In the genomic region with DNA sequence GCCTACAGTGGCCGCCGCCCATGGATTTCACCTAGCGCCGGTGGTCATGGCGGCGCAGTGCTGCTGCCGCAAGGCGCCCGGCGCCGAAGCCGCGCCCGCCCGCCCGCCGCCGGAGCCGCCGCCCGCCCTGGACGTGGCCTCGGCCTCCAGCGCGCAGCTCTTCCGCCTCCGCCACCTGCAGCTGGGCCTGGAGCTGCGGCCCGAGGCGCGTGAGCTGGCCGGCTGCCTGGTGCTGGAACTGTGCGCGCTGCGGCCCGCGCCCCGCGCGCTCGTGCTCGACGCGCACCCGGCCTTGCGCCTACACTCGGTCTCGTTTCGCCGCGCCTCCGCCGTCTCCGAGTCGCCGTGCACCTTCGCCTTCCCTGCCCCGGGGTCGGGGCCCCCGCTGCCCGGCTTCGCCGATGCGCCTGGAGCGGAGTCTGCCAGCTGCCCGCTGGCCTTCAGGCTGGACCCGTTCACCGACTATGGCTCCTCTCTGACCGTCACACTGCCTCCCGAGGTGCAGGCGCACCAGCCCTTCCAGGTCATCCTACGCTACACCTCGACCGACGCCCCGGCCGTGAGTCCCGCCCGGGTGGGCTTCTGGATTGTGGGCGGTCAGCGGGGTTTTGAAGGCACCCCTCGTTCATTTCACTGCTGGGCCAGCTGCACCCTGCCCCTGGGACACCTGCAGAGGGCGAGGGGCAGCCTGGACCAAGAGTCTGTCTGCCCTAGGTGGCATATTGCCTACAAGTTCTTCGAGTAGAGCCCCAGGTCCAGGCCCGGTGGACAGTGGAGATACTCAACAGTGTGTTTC, we compare ENCODE assay signal across 8 mouse cellular contexts. TPM values are rescaled to one million over a fixed set of nuclear protein-coding genes. Genes with fewer than 3 reads are reported as not detected.
DNase-seq lines count a peak whose midpoint lies in the region; ATAC-seq and TF ChIP-seq lines count a peak whose summit lies in the region.

No protein-coding gene starts in this region.

- 0 out of 2 replicates have a peak, but pooled peaks have one; percentile 4 for ATAC-seq in embryonic facial prominence, embryonic 13.5 days (ENCODE audit: insufficient number of reproducible peaks, insufficient read depth, low FRiP score, low TSS enrichment, low read depth)
- ATAC-seq in heart, embryonic 12.5 days (ENCODE audit: insufficient number of reproducible peaks, low FRiP score) = peak; percentile 43; the same call in 1 of the 2 replicates
- ATAC-seq in liver, embryonic 16.5 days (ENCODE audit: low read depth) = peak; percentile 9; the same call in 1 of the 2 replicates
- ATAC-seq in neural tube, embryonic 13.5 days (ENCODE audit: low read depth) = peak; percentile 38

- peak; percentile 35 to 72 for DNase-seq in urinary bladder, adult 18-20 months (ENCODE audit: low spot score in 2 of 2)
- DNase-seq in urinary bladder, postnatal 10 days (ENCODE audit: low spot score) = no peak
- DNase-seq in kidney, postnatal 10 days = peak; percentile 79
- peak; percentile 52 for DNase-seq in thymus, adult 2 months

- H3K4me3 ChIP-seq in embryonic facial prominence, embryonic 13.5 days = peak overlapping the region; percentile 84
- H3K4me3 ChIP-seq in heart, embryonic 12.5 days = peak overlapping the region; percentile 83
- H3K4me3 ChIP-seq in liver, embryonic 16.5 days (ENCODE audit: low read depth, low read length) = peak overlapping the region; percentile 69
- H3K4me3 ChIP-seq in neural tube, embryonic 13.5 days = peak overlapping the region; percentile 88
- peak overlapping the region; percentile 95 for H3K4me3 ChIP-seq in thymus, adult 2 months (ENCODE audit: control insufficient read depth, insufficient read depth, low read length)

- TF ChIP-seq POLR2A in thymus, adult 2 months (IDR thresholded peaks at IDR 0.05; ENCODE audit: control insufficient read depth, extremely low read depth, insufficient read depth, low read length, poor library complexity) = 0 out of 2 replicates have a peak, but pooled peaks have one; percentile 4

- 1% methylated on average over 54 of the region's 85 CpGs for WGBS in embryonic facial prominence, embryonic 13.5 days
- WGBS in heart, embryonic 12.5 days = 4% methylated on average over 74 of the region's 85 CpGs
- 1% methylated on average over 61 of the region's 85 CpGs for whole genome bisulfite sequencing in liver, embryonic 16.5 days (ENCODE audit: insufficient replicate concordance)
- WGBS in neural tube, embryonic 13.5 days = under 1% methylated on average over 76 of the region's 85 CpGs
- WGBS in thymus, adult 2 months = 3% methylated on average over 85 of the region's 85 CpGs

- H3K4me1 ChIP-seq in embryonic facial prominence, embryonic 13.5 days = peaks cover 38% of the 10 kb centered on the region
- H3K4me1 ChIP-seq in heart, embryonic 12.5 days (replicated peaks) = peaks cover 32% of the 10 kb centered on the region
- peaks cover 46% of the 10 kb centered on the region for H3K4me1 ChIP-seq in liver, embryonic 16.5 days (ENCODE audit: control insufficient read depth, low read depth, low read length)
- peaks cover 48% of the 10 kb centered on the region for H3K4me1 ChIP-seq in neural tube, embryonic 13.5 days (replicated peaks)
- peaks cover 37% of the 10 kb centered on the region for H3K4me1 ChIP-seq in thymus, adult 2 months (replicated peaks; ENCODE audit: control insufficient read depth, insufficient read depth, low read length)

- H3K9ac ChIP-seq in embryonic facial prominence, embryonic 13.5 days = peak overlapping the region; percentile 91
- peak overlapping the region; percentile 95 for H3K9ac ChIP-seq in heart, embryonic 12.5 days
- peak overlapping the region; percentile 83 for H3K9ac ChIP-seq in liver, embryonic 16.5 days (ENCODE audit: low read depth, low read length)
- peak overlapping the region; percentile 97 for H3K9ac ChIP-seq in neural tube, embryonic 13.5 days

- H3K4me2 ChIP-seq in embryonic facial prominence, embryonic 13.5 days = peak overlapping the region; percentile 96
- H3K4me2 ChIP-seq in heart, embryonic 12.5 days = peak overlapping the region; percentile 92
- H3K4me2 ChIP-seq in liver, embryonic 16.5 days (ENCODE audit: low read depth, low read length) = peak overlapping the region; percentile 91
- H3K4me2 ChIP-seq in neural tube, embryonic 13.5 days = peak overlapping the region; percentile 98

- H3K36me3 ChIP-seq in embryonic facial prominence, embryonic 13.5 days = peaks cover 27% of the 10 kb centered on the region
- peaks cover 24% of the 10 kb centered on the region for H3K36me3 ChIP-seq in heart, embryonic 12.5 days
- H3K36me3 ChIP-seq in liver, embryonic 16.5 days (ENCODE audit: control insufficient read depth, insufficient read depth) = 0 out of 2 replicates have a peak, but pooled peaks cover 2% of the 10 kb centered on the region
- peaks cover 24% of the 10 kb centered on the region for H3K36me3 ChIP-seq in neural tube, embryonic 13.5 days
- peaks cover 12% of the 10 kb centered on the region for H3K36me3 ChIP-seq in thymus, adult 2 months (ENCODE audit: control insufficient read depth, insufficient read depth, low read length)

- H3K9me3 ChIP-seq in embryonic facial prominence, embryonic 13.5 days = no peaks in the 10 kb centered on the region
- no peaks in the 10 kb centered on the region for H3K9me3 ChIP-seq in heart, embryonic 12.5 days (replicated peaks)
- H3K9me3 ChIP-seq in liver, embryonic 16.5 days (replicated peaks; ENCODE audit: control insufficient read depth, low read length) = no peaks in the 10 kb centered on the region
- no peaks in the 10 kb centered on the region for H3K9me3 ChIP-seq in neural tube, embryonic 13.5 days

- H3K27ac ChIP-seq in embryonic facial prominence, embryonic 13.5 days = peak overlapping the region; percentile 83
- H3K27ac ChIP-seq in heart, embryonic 12.5 days (ENCODE audit: poor library complexity, severe bottlenecking) = peak overlapping the region; percentile 83
- peak overlapping the region; percentile 85 for H3K27ac ChIP-seq in liver, embryonic 16.5 days (ENCODE audit: low read length)
- peak overlapping the region; percentile 96 for H3K27ac ChIP-seq in neural tube, embryonic 13.5 days (replicated peaks)
- H3K27ac ChIP-seq in thymus, adult 2 months (ENCODE audit: control insufficient read depth, insufficient read depth, low read length) = peak overlapping the region; percentile 26

- peaks cover 11% of the 10 kb centered on the region; the same call in 1 of the 2 replicates for H3K27me3 ChIP-seq in embryonic facial prominence, embryonic 13.5 days
- no peaks in the 10 kb centered on the region for H3K27me3 ChIP-seq in heart, embryonic 12.5 days (replicated peaks)
- no peaks in the 10 kb centered on the region for H3K27me3 ChIP-seq in liver, embryonic 16.5 days (ENCODE audit: control insufficient read depth, insufficient read depth, low read depth, low read length)
- peaks cover 3% of the 10 kb centered on the region; the same call in 1 of the 2 replicates for H3K27me3 ChIP-seq in neural tube, embryonic 13.5 days
- H3K27me3 ChIP-seq in thymus, adult 2 months (ENCODE audit: control insufficient read depth, insufficient read depth, low read length) = no peaks in the 10 kb centered on the region

- no peak for TF ChIP-seq CTCF in thymus, adult 2 months (IDR thresholded peaks at IDR 0.05; ENCODE audit: borderline replicate concordance, control insufficient read depth, extremely low read depth, insufficient read depth, low read length, poor library complexity)

RNA-seq across cellular contexts. Expression of a gene that starts 0.5 kb away (rescaled TPM):
- polyA plus RNA-seq in embryonic facial prominence, embryonic 13.5 days (2015; fragmentation: Nextera tagmentation; extraction: Ambion mirVana) = 29.4 and 30.0 TPM in 2 replicates
- polyA plus RNA-seq in heart, embryonic 12.5 days (2016; fragmentation: Nextera tagmentation; extraction: Ambion mirVana) = 37.2 and 38.9 TPM in 2 replicates
- 4.5 and 7.8 TPM in 2 replicates for polyA plus RNA-seq in liver, embryonic 16.5 days (2015; fragmentation: Nextera tagmentation; extraction: Ambion mirVana)
- 30.2 and 38.4 TPM in 2 replicates for polyA plus RNA-seq in neural tube, embryonic 13.5 days (2015; fragmentation: Nextera tagmentation; extraction: Ambion mirVana)
- polyA plus RNA-seq in thymus, adult 2 months (2012; rRNA removed) = 440 and 540 TPM in 2 replicates

RNA-seq across cellular contexts. Expression of a gene that starts 4.3 kb away (rescaled TPM):
- 9.4 and 10.5 TPM in 2 replicates for polyA plus RNA-seq in embryonic facial prominence, embryonic 13.5 days (2015; fragmentation: Nextera tagmentation; extraction: Ambion mirVana)
- 10.3 and 11.0 TPM in 2 replicates for polyA plus RNA-seq in heart, embryonic 12.5 days (2016; fragmentation: Nextera tagmentation; extraction: Ambion mirVana)
- polyA plus RNA-seq in liver, embryonic 16.5 days (2015; fragmentation: Nextera tagmentation; extraction: Ambion mirVana) = 6.5 and 8.1 TPM in 2 replicates
- polyA plus RNA-seq in neural tube, embryonic 13.5 days (2015; fragmentation: Nextera tagmentation; extraction: Ambion mirVana) = 14.0 and 15.5 TPM in 2 replicates
- polyA plus RNA-seq in thymus, adult 2 months (2012; rRNA removed) = 69.4 and 73.5 TPM in 2 replicates

RNA-seq across cellular contexts. Expression of a gene that starts 8.4 kb away (rescaled TPM):
- polyA plus RNA-seq in embryonic facial prominence, embryonic 13.5 days (2015; fragmentation: Nextera tagmentation; extraction: Ambion mirVana) = 0.38 and 0.40 TPM in 2 replicates
- 0.17 and 0.18 TPM in 2 replicates for polyA plus RNA-seq in heart, embryonic 12.5 days (2016; fragmentation: Nextera tagmentation; extraction: Ambion mirVana)
- polyA plus RNA-seq in liver, embryonic 16.5 days (2015; fragmentation: Nextera tagmentation; extraction: Ambion mirVana) = 0.05 TPM in 1 of 2 replicates, not detected in the other
- polyA plus RNA-seq in neural tube, embryonic 13.5 days (2015; fragmentation: Nextera tagmentation; extraction: Ambion mirVana) = 0.70 and 0.74 TPM in 2 replicates
- 3.6 and 5.5 TPM in 2 replicates for polyA plus RNA-seq in thymus, adult 2 months (2012; rRNA removed)

RNA-seq across cellular contexts. Expression of a gene that starts 23.1 kb away (rescaled TPM):
- 34.1 and 36.2 TPM in 2 replicates for polyA plus RNA-seq in embryonic facial prominence, embryonic 13.5 days (2015; fragmentation: Nextera tagmentation; extraction: Ambion mirVana)
- 18.2 and 19.1 TPM in 2 replicates for polyA plus RNA-seq in heart, embryonic 12.5 days (2016; fragmentation: Nextera tagmentation; extraction: Ambion mirVana)
- polyA plus RNA-seq in liver, embryonic 16.5 days (2015; fragmentation: Nextera tagmentation; extraction: Ambion mirVana) = 17.5 and 22.4 TPM in 2 replicates
- polyA plus RNA-seq in neural tube, embryonic 13.5 days (2015; fragmentation: Nextera tagmentation; extraction: Ambion mirVana) = 55.3 and 55.7 TPM in 2 replicates
- polyA plus RNA-seq in thymus, adult 2 months (2012; rRNA removed) = 39.9 and 42.5 TPM in 2 replicates

RNA-seq across cellular contexts. Expression of a gene that starts 39.5 kb away (rescaled TPM):
- polyA plus RNA-seq in embryonic facial prominence, embryonic 13.5 days (2015; fragmentation: Nextera tagmentation; extraction: Ambion mirVana) = 0.34 and 0.73 TPM in 2 replicates
- polyA plus RNA-seq in heart, embryonic 12.5 days (2016; fragmentation: Nextera tagmentation; extraction: Ambion mirVana) = 0.35 and 1.0 TPM in 2 replicates
- polyA plus RNA-seq in liver, embryonic 16.5 days (2015; fragmentation: Nextera tagmentation; extraction: Ambion mirVana) = 0.65 and 0.76 TPM in 2 replicates
- polyA plus RNA-seq in neural tube, embryonic 13.5 days (2015; fragmentation: Nextera tagmentation; extraction: Ambion mirVana) = 0.23 and 0.60 TPM in 2 replicates
- 6.0 and 8.9 TPM in 2 replicates for polyA plus RNA-seq in thymus, adult 2 months (2012; rRNA removed)

Comparison
In these comparisons a context has a peak if more than half of its experiments do, and no peak if none do; other contexts are left out.
1. H3K27ac ChIP-seq: peak in every context shown above with its lines; median percentile 96 in neural tube, embryonic 13.5 days; 85 in liver, embryonic 16.5 days; 83 in embryonic facial prominence, embryonic 13.5 days; 83 in heart, embryonic 12.5 days; 26 in thymus, adult 2 months.
2. RNA of a gene that starts 0.5 kb away (polyA plus RNA-seq): 440 to 540 TPM in thymus, adult 2 months; 37.2 to 38.9 TPM in heart, embryonic 12.5 days, 30.2 to 38.4 TPM in neural tube, embryonic 13.5 days, 29.4 to 30.0 TPM in embryonic facial prominence, embryonic 13.5 days and 4.5 to 7.8 TPM in liver, embryonic 16.5 days; every median in the first group is over 10 times any median in the second.
3. Peak in every context shown above with its lines, with median percentiles within 50 percentile points of each other: ATAC-seq, H3K4me2 ChIP-seq, H3K4me3 ChIP-seq and H3K9ac ChIP-seq.